Mouse (Mus musculus) CH12F3 (cell line): ENCODE results near the gene Phc2.

Experiments
- in situ Hi-C: fragments of 300-500 bp; cut with MboI; formaldehyde crosslinking; loops from 2 replicates; pipeline ENCODE4 v1.14.3; 2020; ENCODE audit warnings: low sequenced_read_pairs

Phc2 gene

DNA sequence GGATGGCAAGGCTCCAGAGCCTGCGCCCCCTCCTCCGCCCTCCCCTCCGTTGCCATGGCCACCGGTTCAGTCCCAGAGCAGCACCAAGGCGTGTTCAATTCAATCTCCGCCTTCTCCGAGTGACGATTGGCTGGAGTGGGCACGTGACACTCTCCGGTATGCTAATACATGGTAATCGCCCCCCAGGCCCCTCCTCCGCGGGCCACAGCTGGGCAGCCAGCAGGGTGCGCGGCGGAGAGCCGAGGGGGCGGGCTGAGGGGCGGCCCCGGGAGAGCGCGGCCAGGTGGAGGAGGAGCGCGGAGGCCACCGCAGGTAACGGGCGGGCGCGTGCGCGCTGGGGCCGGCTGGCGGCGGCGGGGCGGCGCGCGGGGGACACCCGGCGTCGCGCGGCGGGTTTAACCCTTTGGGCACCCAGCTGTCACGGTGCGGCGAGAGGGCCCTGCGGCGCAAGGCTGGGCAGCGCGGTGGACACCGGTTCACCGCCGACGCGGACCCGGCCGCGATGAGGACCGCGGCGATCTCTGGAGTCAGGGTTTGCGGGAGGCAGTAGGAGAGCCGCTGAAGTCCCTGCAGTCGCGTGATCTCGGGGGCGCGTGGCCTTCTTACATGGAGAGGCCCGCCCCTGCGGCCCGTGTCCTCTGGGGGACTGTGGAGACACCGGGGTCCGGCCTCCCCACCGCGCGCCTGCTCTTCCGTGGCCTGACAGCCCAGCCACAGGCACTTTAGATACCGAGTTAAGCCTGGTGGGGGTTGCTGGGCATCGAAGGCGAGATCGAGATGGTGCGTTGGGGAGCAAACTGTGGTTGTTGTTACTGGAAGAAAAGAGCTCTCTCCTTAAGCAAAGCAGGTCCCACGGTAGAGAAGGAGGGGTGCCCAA, at the start of gene Phc2:
TSS of gene Phc2 (plus strand) at position 198 of the 877 bp plus-strand sequence.
- in situ Hi-C loops: no loop called here

DNA sequence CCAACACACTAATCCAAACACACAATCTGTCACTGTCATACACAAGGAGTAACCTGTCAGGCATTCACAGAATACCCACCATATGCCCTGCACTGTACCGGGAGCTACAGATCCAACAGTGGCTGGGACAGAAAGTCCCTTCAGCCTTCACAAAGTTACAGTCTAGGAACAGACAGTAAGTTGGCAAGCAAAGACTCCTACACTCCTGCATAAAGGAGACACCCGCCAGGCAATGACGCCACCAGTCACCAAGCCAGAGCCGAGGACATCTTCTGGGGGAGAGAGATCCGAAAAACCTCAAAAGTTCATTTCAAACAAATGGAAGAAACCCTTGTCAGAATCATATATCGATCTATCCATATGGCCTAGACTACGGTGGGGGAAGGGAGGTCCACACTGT, 47.9 kb upstream of the Phc2 start:
- in situ Hi-C loops: no loop called here

DNA sequence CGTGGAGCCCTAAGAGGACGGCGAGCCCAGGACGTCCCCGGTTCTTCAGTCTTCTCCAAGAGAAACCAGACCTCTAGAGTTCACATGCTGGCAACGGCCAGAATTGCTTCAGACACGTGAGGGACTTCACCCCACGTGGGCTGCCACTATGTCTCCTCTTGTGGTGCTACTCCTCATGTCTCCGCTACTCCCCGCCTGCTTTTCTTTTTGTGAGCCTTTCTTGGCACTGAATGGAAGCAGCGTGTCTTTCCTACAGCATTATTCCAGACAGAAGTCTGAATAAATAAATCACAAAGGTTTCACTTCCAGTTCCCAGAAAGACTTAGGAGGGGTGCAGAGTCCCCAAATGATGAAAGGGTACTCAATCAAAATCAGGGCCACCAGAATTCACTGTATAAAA, 46.8 kb upstream of the Phc2 start:
- in situ Hi-C loops: no loop called here

DNA sequence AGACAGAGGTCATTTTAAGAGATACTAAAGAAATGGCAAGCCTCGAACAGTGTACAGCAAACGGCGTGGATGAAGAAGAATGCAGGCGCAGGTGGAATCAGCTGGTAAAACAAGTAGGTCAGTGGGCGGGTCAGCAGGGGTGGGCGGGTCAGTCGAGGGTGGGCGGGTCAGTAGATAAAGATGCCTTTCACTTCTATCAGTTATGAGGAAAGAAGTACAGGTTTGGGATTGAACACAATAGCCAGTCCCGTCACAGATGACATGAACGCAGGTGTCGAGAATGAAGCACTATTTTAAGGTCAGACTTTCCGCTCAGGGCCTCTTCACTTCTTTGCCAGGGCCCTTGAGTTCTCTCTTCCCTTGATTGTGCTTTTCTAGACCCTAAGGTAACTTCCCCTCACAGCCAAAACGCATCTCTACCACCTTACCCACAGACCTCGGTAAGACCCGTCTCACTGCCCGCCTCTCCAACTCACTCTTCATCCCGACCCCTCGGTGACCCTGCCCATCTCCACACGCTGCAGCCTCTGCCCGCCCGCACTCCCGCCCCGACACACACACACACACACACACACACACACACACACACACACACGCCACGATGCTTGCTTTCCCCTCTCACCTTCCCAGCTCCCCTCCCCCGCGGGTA, 45.1 kb upstream of the Phc2 start:
- in situ Hi-C loops: no loop called here

DNA sequence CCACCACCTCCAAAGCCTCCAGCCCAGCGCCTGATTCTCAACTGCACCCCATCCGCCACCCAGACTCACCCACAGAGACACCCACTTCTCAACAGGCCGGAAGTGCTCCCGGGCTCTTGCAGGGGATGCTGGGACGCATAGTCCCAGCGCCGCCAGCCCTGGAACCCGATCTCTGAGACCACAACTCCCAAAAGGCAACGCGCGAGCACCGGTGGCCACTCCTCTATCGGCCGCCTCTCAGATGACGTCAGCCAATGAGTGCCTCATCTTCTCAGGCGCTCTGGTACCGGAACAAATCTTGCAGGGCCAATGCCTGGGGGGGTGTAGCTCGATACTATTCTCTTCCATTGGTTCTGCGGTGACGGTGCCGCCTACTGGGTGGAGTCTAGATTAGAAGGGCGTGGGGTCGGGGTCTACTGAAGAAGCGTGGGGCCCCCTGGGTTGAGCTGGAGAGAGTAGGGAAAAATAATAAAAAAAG, 44.5 kb upstream of the Phc2 start, which contains the start of gene Zscan20:
TSS of gene Zscan20 (minus strand) at position 174 of the 478 bp plus-strand sequence.
- in situ Hi-C loops: loop anchor here (5.0 kb wide), 1 partner anchor 97 kb away; no protein-coding TSS in a partner anchor

DNA sequence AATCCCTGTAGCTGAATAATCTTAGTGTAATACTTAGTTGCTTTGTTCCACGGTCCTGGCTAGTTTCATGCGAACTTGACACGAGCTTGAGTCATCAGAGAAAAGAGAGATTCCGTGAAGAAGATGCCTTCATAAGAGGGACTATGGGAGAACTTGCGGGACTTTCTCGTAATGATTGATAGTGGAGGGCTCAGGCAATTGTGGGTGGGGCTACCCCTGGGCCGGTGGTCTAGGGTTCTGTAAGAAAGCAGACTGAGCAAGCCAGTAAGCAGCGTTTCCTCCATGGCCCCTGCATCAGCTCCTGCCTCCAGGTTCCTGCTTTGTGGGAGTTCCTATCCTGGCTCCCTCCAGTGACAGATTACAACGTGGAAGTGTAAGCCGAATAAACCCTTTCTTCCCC, 43.8 kb upstream of the Phc2 start:
- in situ Hi-C loops: loop anchor here (5.0 kb wide), 1 partner anchor 97 kb away; no protein-coding TSS in a partner anchor

DNA sequence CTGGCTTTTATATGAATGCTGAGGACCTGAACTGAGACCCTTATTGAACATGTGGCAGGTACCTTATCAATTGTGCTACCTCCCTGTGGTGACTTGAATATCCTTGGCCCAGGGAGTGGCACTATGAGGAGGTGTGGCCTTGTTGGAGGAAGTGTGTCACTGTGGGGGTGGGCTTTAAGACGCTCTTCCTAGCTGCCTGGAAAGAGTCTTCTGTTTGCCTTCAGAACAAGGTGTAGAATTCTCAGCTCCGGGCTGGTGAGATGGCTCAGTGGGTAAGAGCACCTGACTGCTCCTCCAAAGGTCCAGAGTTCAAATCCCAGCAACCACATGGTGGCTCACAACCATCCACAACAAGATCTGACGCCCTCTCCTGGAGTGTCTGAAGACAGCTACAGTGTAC, 42.8 kb upstream of the Phc2 start:
- in situ Hi-C loops: loop anchor here (5.0 kb wide), 1 partner anchor 96 kb away; no protein-coding TSS in a partner anchor

DNA sequence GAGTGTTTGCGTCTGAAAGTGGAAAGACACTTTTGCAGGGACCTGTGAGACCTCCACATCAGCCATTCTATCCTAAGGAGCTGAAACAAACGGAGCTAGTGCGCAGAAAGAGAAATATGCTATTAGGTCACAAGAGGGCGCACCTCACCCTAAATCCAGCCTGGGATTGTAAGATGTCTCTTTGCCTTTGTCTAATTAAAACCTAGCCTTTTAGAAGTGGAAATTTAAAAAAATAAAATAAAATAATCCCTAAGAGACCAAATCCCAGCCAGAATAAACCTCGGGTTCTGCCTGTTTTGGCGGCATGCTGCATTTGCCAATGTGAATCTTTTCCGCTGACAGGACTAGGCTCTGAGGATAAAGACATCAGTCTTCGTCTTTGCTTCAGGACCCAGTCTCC, 41.2 kb upstream of the Phc2 start:
- in situ Hi-C loops: loop anchor here (5.0 kb wide), 1 partner anchor 94 kb away; no protein-coding TSS in a partner anchor

DNA sequence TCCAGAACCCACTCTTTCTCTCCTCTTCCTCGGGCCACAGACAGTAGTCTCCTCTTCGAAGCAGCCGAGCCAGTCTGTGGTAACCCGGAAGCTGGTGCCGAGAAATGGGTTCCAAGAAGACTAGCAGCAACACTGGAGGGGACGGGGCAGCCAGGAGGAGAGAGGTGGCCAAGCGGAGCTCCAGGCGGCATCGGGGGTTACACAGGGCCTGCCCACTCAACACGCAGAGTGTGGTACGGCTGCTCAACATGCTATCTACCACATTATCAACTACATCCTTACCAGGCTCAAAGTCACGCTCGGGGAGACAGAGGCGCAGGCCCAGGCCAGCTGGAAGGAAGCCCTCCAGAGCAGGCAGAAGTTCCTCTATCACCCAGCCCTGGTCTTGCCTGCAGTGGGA, 38.7 kb upstream of the Phc2 start:
- in situ Hi-C loops: no loop called here

DNA sequence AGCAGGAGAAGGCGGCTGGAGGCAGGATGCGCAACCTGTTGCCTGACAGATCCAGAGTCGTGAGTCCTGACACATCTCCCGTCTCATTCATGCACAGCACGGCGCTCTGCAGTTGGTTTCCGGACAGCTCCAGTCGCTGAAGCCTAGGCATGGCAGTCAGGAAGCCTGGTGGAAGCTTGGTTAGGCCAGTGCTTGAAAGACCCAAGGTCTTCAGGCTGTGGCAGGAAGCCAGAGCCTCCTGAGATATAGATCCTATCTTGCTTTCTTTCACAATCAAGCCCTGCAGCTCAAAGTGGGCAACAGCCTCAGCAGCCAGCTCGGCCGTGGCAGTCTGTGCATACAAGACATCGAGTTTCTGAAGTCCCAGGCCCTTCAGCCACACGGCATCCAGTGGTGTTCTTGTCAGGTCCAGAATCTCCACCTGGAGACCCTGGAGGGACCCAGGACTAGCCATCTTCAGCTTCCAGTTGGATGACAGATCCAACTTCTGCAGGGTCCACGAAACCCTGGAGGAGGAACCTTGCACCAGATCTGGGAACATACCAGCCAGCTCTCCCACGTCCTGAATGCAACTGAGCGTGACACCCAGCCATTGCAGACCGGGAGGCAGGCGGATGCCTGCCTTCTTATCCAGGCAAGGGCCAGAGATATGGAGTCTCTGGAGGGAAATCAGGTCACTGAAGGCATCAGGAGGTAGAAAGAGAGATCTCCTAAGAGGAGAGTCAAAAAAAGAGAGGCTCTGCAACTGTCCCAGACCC, 37.0 kb upstream of the Phc2 start:
- in situ Hi-C loops: no loop called here

DNA sequence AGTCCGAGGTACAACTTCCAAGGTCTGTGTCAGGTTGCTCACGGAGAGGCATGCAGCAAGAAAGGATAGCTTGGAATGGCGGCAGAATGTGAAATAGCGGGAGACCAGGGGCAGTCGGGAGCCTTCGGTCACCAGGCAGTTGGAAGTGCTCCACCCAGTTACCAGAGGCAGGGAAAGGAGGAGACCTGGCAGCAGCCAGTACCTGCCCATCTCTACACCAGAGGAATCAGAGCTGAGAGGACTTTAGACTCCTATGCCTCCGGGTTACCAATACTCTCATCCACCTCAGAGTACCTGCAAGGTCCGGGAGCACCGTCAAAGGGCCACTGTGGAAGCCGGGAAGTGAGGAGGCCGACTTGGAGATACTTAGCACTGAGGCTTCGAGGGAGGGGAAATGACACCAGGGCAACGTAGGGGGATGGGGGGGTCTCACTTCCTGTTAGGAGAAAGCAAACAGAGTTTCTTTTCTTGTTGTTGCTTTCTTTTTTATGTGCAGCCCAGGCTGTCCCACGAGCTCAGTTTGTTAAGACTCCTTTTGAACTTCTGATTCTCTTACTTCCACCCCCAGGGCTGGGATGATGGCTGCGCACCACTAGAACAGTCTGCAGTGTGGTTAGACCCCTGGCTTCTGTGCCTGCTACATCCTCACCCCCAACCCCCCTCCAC, 36.1 kb upstream of the Phc2 start, which contains the start of gene Tlr12:
TSS of gene Tlr12 (minus strand) at position 374 of the 666 bp plus-strand sequence.
- in situ Hi-C loops: no loop called here

DNA sequence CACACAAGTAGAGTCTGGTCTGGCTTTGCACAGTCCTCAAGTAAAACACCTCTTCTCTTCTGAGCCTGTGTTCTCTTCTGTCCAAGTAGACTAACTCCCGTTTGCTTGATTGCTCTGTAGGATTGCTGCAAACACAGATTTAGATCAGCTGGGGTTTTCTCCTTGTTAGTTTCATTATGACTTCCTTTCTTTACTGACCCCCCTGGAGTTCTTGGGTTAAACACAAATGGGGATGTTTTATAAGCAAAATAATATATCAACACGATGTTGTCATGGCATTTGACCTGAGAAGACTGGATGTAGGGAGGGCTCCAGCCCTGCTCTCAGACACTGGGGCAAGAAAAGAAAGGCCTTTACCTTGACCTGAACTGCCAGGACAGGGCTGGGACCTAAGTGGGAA, 35.5 kb upstream of the Phc2 start:
- in situ Hi-C loops: no loop called here

DNA sequence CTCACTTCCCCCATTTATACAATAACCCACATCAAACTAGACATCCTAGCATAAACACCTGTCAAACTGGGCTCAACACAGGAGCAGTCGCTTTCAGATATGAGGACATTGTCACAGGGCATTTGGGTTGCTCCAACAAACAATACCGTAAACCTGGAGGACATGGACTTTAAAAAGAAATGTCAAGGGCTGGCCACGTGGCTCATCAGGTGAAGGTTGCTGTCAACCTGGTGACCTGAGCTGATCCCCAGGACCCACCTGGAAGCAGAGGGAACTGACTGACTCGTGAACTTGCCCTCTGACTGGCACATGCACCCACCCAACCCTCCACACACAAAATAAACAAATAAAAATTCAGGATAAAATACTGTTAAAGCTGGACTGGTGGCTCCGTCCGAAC, 33.9 kb upstream of the Phc2 start:
- in situ Hi-C loops: no loop called here

DNA sequence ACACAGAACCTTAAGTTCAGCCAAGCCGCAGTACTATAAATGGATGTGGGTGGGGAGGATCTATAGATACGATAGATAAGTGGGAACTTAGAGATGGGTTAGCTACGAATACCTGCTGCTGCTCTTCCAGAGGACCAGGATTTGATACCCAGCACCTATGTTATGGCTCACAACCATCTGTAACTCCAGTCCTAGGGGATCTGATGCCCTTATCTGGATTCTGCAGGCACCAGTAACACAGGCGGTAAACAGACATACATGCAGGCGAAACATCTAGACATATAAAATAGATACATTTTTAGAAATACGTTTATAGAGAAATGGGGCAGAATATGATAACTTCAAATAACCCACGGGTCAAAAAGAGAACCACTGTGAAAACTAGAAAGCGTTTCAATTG, 33.4 kb upstream of the Phc2 start:
- in situ Hi-C loops: no loop called here

DNA sequence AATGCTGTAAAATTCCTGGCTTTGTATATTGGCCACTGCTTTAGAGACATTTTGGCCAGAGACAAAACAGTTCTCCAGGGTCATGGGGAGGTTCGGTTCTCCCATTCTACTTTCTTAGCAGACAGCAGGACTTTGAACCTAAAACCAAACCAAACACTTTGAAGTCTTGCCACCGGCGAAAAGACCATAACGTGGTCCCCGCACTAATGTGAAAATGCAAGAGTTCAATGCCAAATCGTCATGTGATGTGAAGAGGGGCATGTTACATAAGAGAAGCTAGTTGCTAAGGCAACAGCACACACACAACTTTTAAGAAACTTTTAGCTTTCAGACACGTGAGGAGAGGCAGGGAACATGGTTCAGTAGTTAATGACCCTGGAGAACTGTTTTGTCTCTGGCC, 19.1 kb upstream of the Phc2 start:
- in situ Hi-C loops: no loop called here

DNA sequence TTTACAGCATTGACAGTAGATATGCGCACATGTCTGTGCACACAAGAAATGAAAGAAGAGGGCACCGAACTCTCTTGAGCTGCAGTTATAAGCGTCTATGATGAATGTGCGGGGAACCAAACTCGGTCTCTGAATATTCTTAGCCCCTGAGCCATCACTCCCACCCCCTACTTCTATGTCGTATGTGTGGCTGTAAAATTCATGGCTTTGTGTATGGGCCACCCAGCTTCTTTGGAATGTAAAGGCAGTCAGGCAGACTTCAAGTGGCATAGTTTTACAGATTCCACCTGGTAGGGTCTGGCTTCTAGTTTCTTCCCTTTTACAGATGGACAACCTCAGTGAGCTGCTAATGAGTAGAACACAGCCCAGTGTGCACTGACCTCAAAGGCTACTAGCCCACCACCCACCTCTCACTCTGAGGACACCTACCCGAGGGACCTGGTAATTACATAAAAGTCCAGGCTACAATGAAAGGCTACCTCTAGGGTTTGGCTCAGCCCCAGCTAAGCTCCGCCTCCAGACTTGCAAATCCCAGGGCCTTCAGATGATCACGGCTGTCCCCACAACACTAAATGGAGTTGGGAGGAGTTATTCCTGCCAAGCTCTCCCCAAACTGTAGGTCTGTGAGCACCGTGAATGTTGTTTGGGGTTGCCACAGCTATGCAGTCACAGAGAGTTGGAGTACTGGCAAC, 18.5 kb upstream of the Phc2 start:
- in situ Hi-C loops: no loop called here

DNA sequence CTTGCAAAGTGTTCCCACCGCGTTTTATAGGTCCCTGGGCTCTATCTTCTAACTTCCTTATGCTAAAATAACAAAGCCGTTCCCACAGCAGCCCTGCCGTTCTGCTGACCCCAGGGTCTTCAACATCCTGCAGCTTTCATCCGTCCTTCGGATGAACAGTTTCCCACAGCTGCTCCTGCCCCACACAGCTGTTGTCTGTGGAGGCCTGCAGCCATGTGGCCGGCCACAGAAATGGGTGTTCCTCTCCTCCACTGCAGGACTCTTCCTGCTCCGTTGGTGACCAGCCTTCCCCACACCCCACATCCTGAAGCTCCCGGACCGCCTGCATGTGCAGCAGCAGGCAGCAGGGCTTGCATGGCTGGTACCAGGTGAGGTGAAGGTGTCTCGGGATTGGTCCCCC, 17.3 kb upstream of the Phc2 start:
- in situ Hi-C loops: no loop called here

DNA sequence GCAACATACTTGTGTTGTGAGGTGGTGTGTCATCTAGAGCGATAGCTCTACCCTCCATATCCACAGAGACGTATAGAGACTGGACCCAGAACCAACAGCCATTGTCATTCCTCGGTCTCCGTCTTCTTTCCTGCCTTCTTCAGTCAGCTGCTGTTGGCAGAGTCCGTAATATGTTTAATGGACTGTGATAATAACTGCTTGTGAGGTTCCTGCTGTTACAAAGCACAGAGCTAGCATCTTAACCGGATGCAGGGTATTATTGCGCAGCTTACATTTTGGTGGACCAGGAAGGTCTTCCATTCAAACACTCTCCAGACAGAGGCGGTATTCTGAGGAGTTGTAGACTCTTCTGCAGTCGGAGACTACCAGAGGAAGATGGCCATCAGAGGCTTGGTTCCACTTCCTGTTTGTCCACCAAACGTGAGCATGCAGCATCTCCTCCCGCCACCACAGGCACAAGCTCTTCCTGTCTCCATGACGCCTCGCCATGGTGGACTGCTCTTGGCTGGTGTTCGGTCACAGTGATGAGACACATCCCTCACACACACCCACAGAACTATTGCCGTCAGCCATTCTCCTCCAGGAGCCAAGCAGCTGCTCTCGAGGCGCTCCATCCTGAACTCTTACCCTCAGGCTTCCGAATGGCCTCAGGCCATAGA, 16.1 kb upstream of the Phc2 start:
- in situ Hi-C loops: no loop called here
